Mouse (Mus musculus) CH12.LX (cell line): Measurements from ENCODE around the gene Crp. TPM values are rescaled to one million over a fixed set of nuclear protein-coding genes. Genes with fewer than 3 reads are reported as not detected.

Experiments
- DNase-seq: peaks from one replicate; pipeline ENCODE4 v3.0.0-alpha.2; 2013; ENCODE audit errors: extremely low read depth
- H3K27ac ChIP-seq: 2 replicates; pipeline ENCODE4 v1.5.1; 2012; ENCODE audit warnings: low read depth, mild to moderate bottlenecking, control low read depth, moderate library complexity; ENCODE audit not compliant: insufficient read depth
- H3K27me3 ChIP-seq: replicated peaks from 2 replicates; pipeline ENCODE3; 2012; ENCODE audit warnings: inconsistent platforms
- H3K36me3 ChIP-seq, 2 experiments: replicated peaks in 1 of 2; 2 replicates each; pipeline versions ENCODE3 to v1.6.1; 2012; ENCODE audit warnings: inconsistent platforms in 1 of 2, low read length in 1 of 2, mild to moderate bottlenecking in 1 of 2, mixed read lengths in 1 of 2, moderate library complexity in 1 of 2; ENCODE audit not compliant: control insufficient read depth in 1 of 2, insufficient read depth in 1 of 2
- H3K4me1 ChIP-seq, 2 experiments: 2 replicates each; pipeline ENCODE4 v1.6.1; 2012; ENCODE audit warnings: inconsistent platforms in 1 of 2, moderate library complexity in 1 of 2; ENCODE audit not compliant: insufficient read depth in 2 of 2, control insufficient read depth in 1 of 2
- H3K4me2 ChIP-seq: 2 replicates; pipeline ENCODE4 v1.6.1; 2012; ENCODE audit warnings: low read depth, mild to moderate bottlenecking, control low read depth; ENCODE audit not compliant: poor library complexity, insufficient read depth, severe bottlenecking
- H3K4me3 ChIP-seq, 3 experiments: fragments of 150-350 bp in 1 of 3; sonication (generic) in 1 of 3; replicated peaks in 1 of 3; 2 replicates each; pipeline versions ENCODE3 to v1.5.1; 2011 to 2012; ENCODE audit warnings: low read depth in 2 of 3, low read length in 2 of 3, mild to moderate bottlenecking in 2 of 3, moderate library complexity in 2 of 3, control low read depth in 1 of 3, improper control_type of control experiment in 1 of 3, inconsistent platforms in 1 of 3, mixed read lengths in 1 of 3; ENCODE audit not compliant: poor library complexity in 1 of 3
- H3K79me2 ChIP-seq: replicated peaks from 2 replicates; pipeline ENCODE4 v1.6.1; 2012; ENCODE audit warnings: mild to moderate bottlenecking, moderate library complexity; ENCODE audit not compliant: control insufficient read depth, poor library complexity, insufficient read depth, severe bottlenecking; ENCODE audit errors: extremely low read depth
- H3K9ac ChIP-seq: 2 replicates; pipeline ENCODE4 v1.6.1; 2012; ENCODE audit warnings: low read depth, mild to moderate bottlenecking, control low read depth, moderate library complexity; ENCODE audit not compliant: insufficient read depth
- H3K9me3 ChIP-seq: replicated peaks from 2 replicates; pipeline ENCODE3; 2012; ENCODE audit warnings: low read length, inconsistent platforms, mixed read lengths
- BHLHE40 ChIP-seq: IDR thresholded peaks from 2 replicates; pipeline ENCODE4 v1.6.1; 2011; ENCODE audit warnings: mild to moderate bottlenecking, low read depth, low read length, improper control_type of control experiment
- CHD1 ChIP-seq: IDR thresholded peaks from 2 replicates; pipeline ENCODE4 v1.6.1; 2012; ENCODE audit warnings: low read depth, low read length, improper control_type of control experiment, inconsistent platforms
- CHD2 ChIP-seq: IDR thresholded peaks from 2 replicates; pipeline ENCODE4 v1.6.1; 2011; ENCODE audit warnings: low read length, improper control_type of control experiment
- E2F4 ChIP-seq: IDR thresholded peaks from 2 replicates; pipeline ENCODE4 v1.6.1; 2011; ENCODE audit warnings: low read depth, low read length, improper control_type of control experiment; ENCODE audit not compliant: insufficient replicate concordance
- ELF1 ChIP-seq: IDR thresholded peaks from 2 replicates; pipeline ENCODE4 v1.6.1; 2014; ENCODE audit warnings: low read depth, mild to moderate bottlenecking, inconsistent platforms, low read length, improper control_type of control experiment
- GABPA ChIP-seq: IDR thresholded peaks from 2 replicates; pipeline ENCODE4 v1.6.1; 2012; ENCODE audit warnings: low read depth, low read length, improper control_type of control experiment, inconsistent platforms; ENCODE audit not compliant: insufficient replicate concordance
- IRF4 ChIP-seq: IDR thresholded peaks from 2 replicates; pipeline ENCODE4 v1.6.1; 2014; ENCODE audit warnings: low read depth, mild to moderate bottlenecking, inconsistent platforms, low read length, improper control_type of control experiment
- JUN ChIP-seq: IDR thresholded peaks from 2 replicates; pipeline ENCODE4 v1.6.1; 2011; ENCODE audit warnings: low read depth, mild to moderate bottlenecking, low read length, improper control_type of control experiment, moderate library complexity; ENCODE audit not compliant: insufficient read depth
- JUND ChIP-seq: conservative IDR thresholded peaks from 2 replicates; pipeline ENCODE4 v1.6.1; 2011; ENCODE audit warnings: low read depth, low read length, improper control_type of control experiment
- KAT2A ChIP-seq: IDR thresholded peaks from 2 replicates; pipeline ENCODE4 v1.6.1; 2012; ENCODE audit warnings: low read length, improper control_type of control experiment, inconsistent platforms; ENCODE audit not compliant: insufficient replicate concordance
- MAFK ChIP-seq: IDR thresholded peaks from 2 replicates; pipeline ENCODE4 v1.6.1; 2011; ENCODE audit warnings: low read length, improper control_type of control experiment; ENCODE audit not compliant: insufficient replicate concordance
- MAZ ChIP-seq: IDR thresholded peaks from 2 replicates; pipeline ENCODE4 v1.6.1; 2012; ENCODE audit warnings: low read depth, mild to moderate bottlenecking, inconsistent platforms, low read length, improper control_type of control experiment, moderate library complexity
- MXI1 ChIP-seq: IDR thresholded peaks from 2 replicates; pipeline ENCODE4 v1.6.1; 2011; ENCODE audit warnings: mild to moderate bottlenecking, low read depth, low read length, improper control_type of control experiment
- MYC ChIP-seq: IDR thresholded peaks from 2 replicates; pipeline ENCODE4 v1.6.1; 2011; ENCODE audit warnings: low read depth, mild to moderate bottlenecking, improper control_type of control experiment, low read length
- NELFE ChIP-seq: IDR thresholded peaks from 2 replicates; pipeline ENCODE4 v1.6.1; 2011; ENCODE audit warnings: low read depth, low read length, improper control_type of control experiment
- NRF1 ChIP-seq: IDR thresholded peaks from 2 replicates; pipeline ENCODE4 v1.6.1; 2014; ENCODE audit warnings: low read depth, mild to moderate bottlenecking, inconsistent platforms, low read length, improper control_type of control experiment, moderate library complexity
- POLR2A ChIP-seq: IDR thresholded peaks from 2 replicates; pipeline ENCODE4 v1.6.1; 2011; ENCODE audit warnings: low read depth, mild to moderate bottlenecking, improper control_type of control experiment, low read length
- POLR2AphosphoS2 ChIP-seq: IDR thresholded peaks from 2 replicates; pipeline ENCODE4 v1.6.1; 2011; ENCODE audit warnings: low read depth, low read length, improper control_type of control experiment
- RAD21 ChIP-seq: IDR thresholded peaks from 2 replicates; pipeline ENCODE4 v1.6.1; 2011; ENCODE audit warnings: low read depth, mild to moderate bottlenecking, low read length, improper control_type of control experiment, moderate library complexity
- RCOR1 ChIP-seq: conservative IDR thresholded peaks from 2 replicates; pipeline ENCODE4 v1.6.1; 2012; ENCODE audit warnings: low read depth, mild to moderate bottlenecking, inconsistent platforms, low read length, improper control_type of control experiment
- SIN3A ChIP-seq: IDR thresholded peaks from 2 replicates; pipeline ENCODE4 v1.6.1; 2012; ENCODE audit warnings: low read length, improper control_type of control experiment, inconsistent platforms
- SMC3 ChIP-seq: IDR thresholded peaks from 2 replicates; pipeline ENCODE4 v1.6.1; 2011; ENCODE audit warnings: low read depth, low read length, improper control_type of control experiment
- TBP ChIP-seq: conservative IDR thresholded peaks from 2 replicates; pipeline ENCODE4 v1.6.1; 2011; ENCODE audit warnings: low read depth, low read length, improper control_type of control experiment
- TCF12 ChIP-seq: IDR thresholded peaks from 2 replicates; pipeline ENCODE4 v1.6.1; 2014; ENCODE audit warnings: low read depth, mild to moderate bottlenecking, inconsistent platforms, low read length, improper control_type of control experiment
- USF1 ChIP-seq: IDR thresholded peaks from 2 replicates; pipeline ENCODE4 v1.6.1; 2014; ENCODE audit warnings: low read depth, mild to moderate bottlenecking, inconsistent platforms, low read length, improper control_type of control experiment
- ZC3H11A ChIP-seq: IDR thresholded peaks from 2 replicates; pipeline ENCODE4 v1.6.1; 2012; ENCODE audit warnings: low read depth, mild to moderate bottlenecking, inconsistent platforms, low read length, improper control_type of control experiment
- ZKSCAN1 ChIP-seq: IDR thresholded peaks from 2 replicates; pipeline ENCODE4 v1.6.1; 2012; ENCODE audit warnings: low read depth, inconsistent platforms, low read length, improper control_type of control experiment, borderline replicate concordance
- ZMIZ1 ChIP-seq: IDR thresholded peaks from 2 replicates; pipeline ENCODE4 v1.6.1; 2012; ENCODE audit warnings: low read depth, mild to moderate bottlenecking, inconsistent platforms, low read length, improper control_type of control experiment
- dilution Hi-C: fragments of 300-500 bp; cut with MboI; formaldehyde crosslinking; loops from 2 replicates; pipeline ENCODE4 v1.14.3; 2020; ENCODE audit warnings: low sequenced_read_pairs; ENCODE audit not compliant: extremely low pct_unique_long_range_greater_than_20kb, extremely low pct_ligation_motif_present
- in situ Hi-C: fragments of 300-500 bp; cut with MboI; formaldehyde crosslinking; loops from 3 replicates; pipeline ENCODE4 v1.14.3; 2019; ENCODE audit warnings: low sequenced_read_pairs, low pct_ligation_motif_present, low pct_unique_long_range_greater_than_20kb, mixed read lengths
- polyA plus RNA-seq: library from polyadenylated mRNA; unstranded; fragments of >175 nt; gene quantifications from 2 replicates; pipeline ENCODE4 v1.2.1, GENCODE M21; 2012; ENCODE audit warnings: low read depth; ENCODE audit not compliant: insufficient read length
- total RNA-seq, 2 experiments: library from RNA; depleted of rRNA; stranded (reverse); fragments of 300-350 nt in 1 of 2; fragments of >200 nt in 1 of 2; gene quantifications; 2 replicates each; pipeline ENCODE4 v1.2.3; 2012 to 2014

Crp gene
- total and polyA plus RNA-seq, 3 experiments: not detected

DNA sequence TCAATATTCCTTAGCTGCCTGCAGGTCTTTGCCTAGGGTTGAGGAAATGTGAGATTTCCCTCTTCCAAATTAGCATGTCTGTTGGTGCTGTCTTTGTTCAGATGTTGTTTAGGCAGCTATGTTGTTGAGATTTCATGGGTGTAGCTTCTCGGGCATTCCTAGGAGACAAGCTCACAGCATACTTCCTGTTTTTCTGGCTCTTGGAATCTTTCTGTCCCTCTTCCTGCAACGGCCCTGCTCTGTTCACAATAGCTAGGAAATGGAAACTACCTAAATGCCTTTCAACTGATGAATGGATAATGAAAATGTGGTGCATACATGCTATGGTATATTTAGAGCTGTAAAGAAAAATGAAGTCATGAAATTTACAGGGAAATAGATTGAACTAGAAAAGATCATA lies 13.5 kb downstream of the Crp start:
- dilution Hi-C loops (no loop called here), in situ Hi-C loops (no loop called here)
- TF ChIP-seq CHD2 (no peak), GABPA (no peak), ZC3H11A (no peak), MAFK (no peak), JUN (no peak), NRF1 (no peak), USF1 (no peak), MAZ (no peak), KAT2A (no peak), IRF4 (no peak), POLR2AphosphoS2 (no peak), SIN3A (no peak), MYC (no peak), ZKSCAN1 (no peak), E2F4 (no peak), ELF1 (no peak), BHLHE40 (no peak), JUND (no peak)
- Histone ChIP-seq H3K9ac (no peak overlapping the region), H3K36me3 (no peaks in the 10 kb centered on the region), H3K4me3 (no peak overlapping the region), H3K9me3 (no peaks in the 10 kb centered on the region), H3K27me3 (no peaks in the 10 kb centered on the region), H3K4me1 (peaks cover 0 to 11% of the 10 kb centered on the region in 2 experiments; a peak in 2 of 4 replicates), H3K79me2 (no peaks in the 10 kb centered on the region), H3K27ac (no peak overlapping the region), H3K4me2 (no peak overlapping the region)
- no peak for DNase-seq

DNA sequence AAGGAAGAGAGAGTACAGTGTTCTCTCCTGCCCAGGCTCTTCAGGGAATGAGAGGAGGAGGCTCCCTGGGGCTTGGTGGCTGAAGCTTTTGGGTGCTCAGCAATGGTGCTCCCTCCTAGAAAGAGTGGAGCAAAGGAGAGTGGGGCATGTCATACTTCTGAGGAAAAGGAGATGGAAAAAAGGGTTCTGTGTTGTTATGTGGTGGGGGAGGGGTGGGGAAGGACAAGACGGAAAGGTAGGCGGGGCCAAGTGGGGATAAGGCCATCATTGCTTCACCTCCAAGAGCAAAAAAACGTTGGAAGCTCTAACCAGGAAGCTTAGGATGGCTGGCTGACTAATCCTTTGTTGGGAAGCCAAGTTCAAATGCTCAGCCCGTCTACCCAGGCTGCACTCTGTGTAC lies 14.1 kb downstream of the Crp start:
- H3K36me3 ChIP-seq: no peaks in the 10 kb centered on the region
- no peak overlapping the region for H3K4me3 ChIP-seq
- TF ChIP-seq JUN: no peak
- no peak for TF ChIP-seq TBP
- no peak for TF ChIP-seq MYC
- no peak for TF ChIP-seq CHD2
- no peak for TF ChIP-seq RCOR1
- no peak for TF ChIP-seq TCF12
- TF ChIP-seq RAD21: no peak
- TF ChIP-seq KAT2A: no peak
- TF ChIP-seq POLR2A: no peak
- TF ChIP-seq CHD1: no peak
- TF ChIP-seq NELFE: no peak
- no peak for TF ChIP-seq MAFK
- no peak for TF ChIP-seq BHLHE40
- TF ChIP-seq ZC3H11A: no peak
- no peak for TF ChIP-seq MXI1
- TF ChIP-seq ZMIZ1: no peak
- no peak for TF ChIP-seq SMC3
- H3K9me3 ChIP-seq: no peaks in the 10 kb centered on the region
- H3K79me2 ChIP-seq: no peaks in the 10 kb centered on the region
- H3K27ac ChIP-seq: no peak overlapping the region
- dilution Hi-C loops (no loop called here), in situ Hi-C loops (no loop called here)
- H3K27me3 ChIP-seq: no peaks in the 10 kb centered on the region
- H3K4me1 ChIP-seq: peaks cover 0 to 11% of the 10 kb centered on the region in 2 experiments; a peak in 2 of 4 replicates
- H3K9ac ChIP-seq: no peak overlapping the region
- DNase-seq: no peak
- H3K4me2 ChIP-seq: no peak overlapping the region
